In genomic region chr13:38359045-38359444, GRCm38 (mm10) we compare ENCODE assay signal across 26 mouse cellular contexts. TPM values are rescaled to one million over a fixed set of nuclear protein-coding genes. Genes with fewer than 3 reads are reported as not detected.
A peak's percentile ranks its signal among the peaks of the same experiment; 100 is the strongest.
DNase-seq lines count a peak whose midpoint lies in the region; ATAC-seq and TF ChIP-seq lines count a peak whose summit lies in the region.
"Had no signal": no experiment of that assay in that cellular context is flagged by ENCODE, and none has a peak within 500 bp of the region (broad histone marks: within the 10 kb centered on the region; RNA-seq: fewer than 3 reads in every experiment).

No protein-coding gene starts in this region.

- no peak overlapping the region for H3K4me3 ChIP-seq in lung, embryonic 14.5 days (ENCODE audit: low read depth, low read length)
- H3K4me3 ChIP-seq in embryonic facial prominence, embryonic 13.5 days: no peak overlapping the region
- no peak overlapping the region for H3K4me3 ChIP-seq in embryonic facial prominence, embryonic 14.5 days (ENCODE audit: low read depth, low read length)
- no peak overlapping the region for H3K4me3 ChIP-seq in stomach, postnatal 0 days (ENCODE audit: low read depth, low read length)
- H3K4me3 ChIP-seq: erythroblast, embryonic 14.5 days; forebrain, embryonic 12.5 days; forebrain, embryonic 15.5 days; heart, embryonic 15.5 days; hindbrain, embryonic 10.5 days; hindbrain, embryonic 13.5 days had no signal

- WGBS in lung, embryonic 14.5 days: 42% methylated on average over 4 of the region's 4 CpGs
- 37% methylated on average over 4 of the region's 4 CpGs for WGBS in embryonic facial prominence, embryonic 13.5 days
- 42% methylated on average over 4 of the region's 4 CpGs for WGBS in embryonic facial prominence, embryonic 14.5 days
- WGBS in stomach, postnatal 0 days: 34% methylated on average over 4 of the region's 4 CpGs

- no peak for ATAC-seq in lung, embryonic 14.5 days (ENCODE audit: insufficient read depth)
- ATAC-seq in embryonic facial prominence, embryonic 13.5 days (ENCODE audit: insufficient number of reproducible peaks, insufficient read depth, low FRiP score, low TSS enrichment, low read depth): 0 out of 2 replicates have a peak, but pooled peaks have one; percentile 10
- ATAC-seq in embryonic facial prominence, embryonic 14.5 days (ENCODE audit: low read depth): 0 out of 2 replicates have a peak, but pooled peaks have one; percentile 18
- ATAC-seq in stomach, postnatal 0 days (ENCODE audit: low FRiP score, low TSS enrichment): no peak
- ATAC-seq: CD4-positive, CD25-positive, alpha-beta regulatory T cell, adult 4 months; forebrain, embryonic 15.5 days; hindbrain, embryonic 16.5 days; intestine, embryonic 16.5 days had no signal

- TF ChIP-seq CTCF in lung, embryonic 14.5 days (IDR thresholded peaks at IDR 0.05; ENCODE audit: low read depth): no peak
- no peak for TF ChIP-seq CTCF in stomach, postnatal 0 days (IDR thresholded peaks at IDR 0.05; ENCODE audit: low read depth)

- H3K4me1 ChIP-seq in lung, embryonic 14.5 days (ENCODE audit: insufficient read depth): no peaks in the 10 kb centered on the region
- peaks cover 26% of the 10 kb centered on the region for H3K4me1 ChIP-seq in embryonic facial prominence, embryonic 13.5 days
- peaks cover 6% of the 10 kb centered on the region for H3K4me1 ChIP-seq in embryonic facial prominence, embryonic 14.5 days (ENCODE audit: control insufficient read depth, insufficient read depth, low read length)
- no peaks in the 10 kb centered on the region for H3K4me1 ChIP-seq in stomach, postnatal 0 days (replicated peaks; ENCODE audit: control insufficient read depth, insufficient read depth)

- H3K36me3 ChIP-seq in lung, embryonic 14.5 days (ENCODE audit: insufficient read depth): no peaks in the 10 kb centered on the region
- no peaks in the 10 kb centered on the region for H3K36me3 ChIP-seq in embryonic facial prominence, embryonic 13.5 days
- H3K36me3 ChIP-seq in embryonic facial prominence, embryonic 14.5 days (ENCODE audit: control insufficient read depth, insufficient read depth, low read length): no peaks in the 10 kb centered on the region
- no peaks in the 10 kb centered on the region for H3K36me3 ChIP-seq in stomach, postnatal 0 days (ENCODE audit: control insufficient read depth, insufficient read depth, low read length)
- H3K36me3 ChIP-seq: forebrain, embryonic 12.5 days; forebrain, embryonic 15.5 days; heart, embryonic 15.5 days; hindbrain, embryonic 10.5 days; hindbrain, embryonic 13.5 days had no signal

- no peak overlapping the region for H3K27ac ChIP-seq in lung, embryonic 14.5 days (ENCODE audit: low read depth)
- peak overlapping the region; percentile 9 for H3K27ac ChIP-seq in embryonic facial prominence, embryonic 13.5 days
- 0 out of 2 replicates have a peak overlapping the region, but pooled peaks have one; percentile 13 for H3K27ac ChIP-seq in embryonic facial prominence, embryonic 14.5 days (replicated peaks; ENCODE audit: low read depth, low read length)
- H3K27ac ChIP-seq in stomach, postnatal 0 days (replicated peaks): no peak overlapping the region
- H3K27ac ChIP-seq: forebrain, embryonic 12.5 days; forebrain, embryonic 15.5 days; heart, embryonic 15.5 days; hindbrain, embryonic 10.5 days; hindbrain, embryonic 13.5 days had no signal

- H3K9ac ChIP-seq in lung, embryonic 14.5 days: no peak overlapping the region
- no peak overlapping the region for H3K9ac ChIP-seq in embryonic facial prominence, embryonic 13.5 days
- H3K9ac ChIP-seq in embryonic facial prominence, embryonic 14.5 days (ENCODE audit: low read depth, low read length): no peak overlapping the region
- H3K9ac ChIP-seq in stomach, postnatal 0 days (ENCODE audit: low read length): no peak overlapping the region
- H3K9ac ChIP-seq: forebrain, embryonic 12.5 days; forebrain, embryonic 15.5 days; heart, embryonic 15.5 days; hindbrain, embryonic 13.5 days had no signal

- DNase-seq in lung, embryonic 14.5 days: peak; percentile 54
- DNase-seq in lung, postnatal 10 days: no peak
- peak; percentile 68 for DNase-seq in embryonic facial prominence, embryonic 14.5 days (ENCODE audit: low spot score)
- no peak for DNase-seq in stomach, postnatal 0 days (ENCODE audit: low spot score)
- no peak for DNase-seq in frontal cortex, adult 2 months (ENCODE audit: extremely low spot score in 1 of 2, low spot score in 1 of 2)
- DNase-seq: adrenal gland, adult 2 months; adrenal gland, postnatal 14 days; cerebellum, adult 11 months; cerebellum, adult 2 months; cerebellum, adult 9-11 months; gastrocnemius, postnatal 10 days; gastrocnemius, postnatal 36 days; heart, postnatal 10 days; heart, postnatal 36 days had no signal

- H3K9me3 ChIP-seq in lung, embryonic 14.5 days (ENCODE audit: low read depth, low read length): no peaks in the 10 kb centered on the region
- no peaks in the 10 kb centered on the region for H3K9me3 ChIP-seq in embryonic facial prominence, embryonic 13.5 days
- no peaks in the 10 kb centered on the region for H3K9me3 ChIP-seq in embryonic facial prominence, embryonic 14.5 days (ENCODE audit: control insufficient read depth, low read length)
- H3K9me3 ChIP-seq in stomach, postnatal 0 days (ENCODE audit: control insufficient read depth, low read length): no peaks in the 10 kb centered on the region
- H3K9me3 ChIP-seq: forebrain, embryonic 12.5 days; forebrain, embryonic 15.5 days; heart, embryonic 15.5 days; hindbrain, embryonic 10.5 days; hindbrain, embryonic 13.5 days had no signal

- peak overlapping the region; percentile 0; the same call in 1 of the 2 replicates for H3K4me2 ChIP-seq in lung, embryonic 14.5 days
- H3K4me2 ChIP-seq in embryonic facial prominence, embryonic 13.5 days: peak overlapping the region; percentile 24
- H3K4me2 ChIP-seq in embryonic facial prominence, embryonic 14.5 days (ENCODE audit: low read depth, low read length): peak overlapping the region; percentile 14; the same call in 1 of the 2 replicates
- peak overlapping the region; percentile 3; the same call in 1 of the 2 replicates for H3K4me2 ChIP-seq in stomach, postnatal 0 days (replicated peaks; ENCODE audit: low read depth)
- H3K4me2 ChIP-seq: forebrain, embryonic 12.5 days; forebrain, embryonic 15.5 days; heart, embryonic 11.5 days; heart, embryonic 15.5 days; hindbrain, embryonic 13.5 days had no signal

- no peak for TF ChIP-seq EP300 in stomach, postnatal 0 days (optimal IDR thresholded peaks at IDR 0.05)

- H3K27me3 ChIP-seq in lung, embryonic 14.5 days (ENCODE audit: insufficient read depth, low read length): no peaks in the 10 kb centered on the region
- no peaks in the 10 kb centered on the region for H3K27me3 ChIP-seq in embryonic facial prominence, embryonic 13.5 days
- no peaks in the 10 kb centered on the region for H3K27me3 ChIP-seq in embryonic facial prominence, embryonic 14.5 days (replicated peaks; ENCODE audit: control insufficient read depth, insufficient read depth, low read length)
- no peaks in the 10 kb centered on the region for H3K27me3 ChIP-seq in stomach, postnatal 0 days (ENCODE audit: control insufficient read depth, insufficient read depth, low read length)
- H3K27me3 ChIP-seq: forebrain, embryonic 12.5 days; forebrain, embryonic 15.5 days; heart, embryonic 15.5 days; hindbrain, embryonic 13.5 days had no signal

RNA-seq across cellular contexts. Expression of gene Bmp6, which starts 14.1 kb away (rescaled TPM):
- polyA plus RNA-seq in lung, embryonic 14.5 days (2014; fragmentation: Nextera tagmentation; extraction: Ambion mirVana): 1.1 and 1.4 TPM in 2 replicates
- 3.7 and 4.3 TPM in 2 replicates for polyA plus RNA-seq in embryonic facial prominence, embryonic 13.5 days (2015; fragmentation: Nextera tagmentation; extraction: Ambion mirVana)
- 3.7 and 3.9 TPM in 2 replicates for polyA plus RNA-seq in embryonic facial prominence, embryonic 14.5 days (2014; fragmentation: Nextera tagmentation; extraction: Ambion mirVana)
- polyA plus RNA-seq in stomach, postnatal 0 days (2015; fragmentation: Nextera tagmentation; extraction: Ambion mirVana): 1.6 and 1.7 TPM in 2 replicates
- polyA plus RNA-seq in frontal cortex, adult 2 months (2012; rRNA removed): 11.2 and 13.6 TPM in 2 replicates
- polyA plus RNA-seq: C2C12; CD4-positive, CD25-positive, alpha-beta regulatory T cell, adult 4 months; erythroblast, embryonic 14.5 days had no signal

Comparison
In these comparisons a context has a peak if more than half of its experiments do, and no peak if none do; other contexts are left out.
1. DNase-seq: peak in lung, embryonic 14.5 days (single experiment) and embryonic facial prominence, embryonic 14.5 days (single experiment); none in lung, postnatal 10 days (single experiment), stomach, postnatal 0 days (single experiment) and frontal cortex, adult 2 months (0 of 2).
2. ATAC-seq: peak in embryonic facial prominence, embryonic 13.5 days (single experiment) and embryonic facial prominence, embryonic 14.5 days (single experiment); none in lung, embryonic 14.5 days (single experiment) and stomach, postnatal 0 days (single experiment).
3. H3K27ac ChIP-seq: peak in embryonic facial prominence, embryonic 13.5 days (single experiment) and embryonic facial prominence, embryonic 14.5 days (single experiment); none in lung, embryonic 14.5 days (single experiment) and stomach, postnatal 0 days (single experiment).
4. Peak in every context shown above with its lines, with median percentiles within 50 percentile points of each other: H3K4me2 ChIP-seq.